Mouse (Mus musculus) cerebellum, adult 2 months (tissue): ENCODE results near the gene Leng9.

Experiments used
- CTCF ChIP-seq: fragments of 200-500 bp; IDR thresholded peaks from 2 replicates; pipeline ENCODE4 v1.5.1; 2011; ENCODE audit warnings: low read depth, mild to moderate bottlenecking, control low read depth, low read length, moderate library complexity, borderline replicate concordance; ENCODE audit not compliant: insufficient read depth
- POLR2A ChIP-seq: fragments of 200-500 bp; IDR thresholded peaks from 2 replicates; pipeline ENCODE4 v1.6.1; 2011; ENCODE audit warnings: low read length, control low read depth, borderline replicate concordance; ENCODE audit not compliant: insufficient read depth

DNA sequence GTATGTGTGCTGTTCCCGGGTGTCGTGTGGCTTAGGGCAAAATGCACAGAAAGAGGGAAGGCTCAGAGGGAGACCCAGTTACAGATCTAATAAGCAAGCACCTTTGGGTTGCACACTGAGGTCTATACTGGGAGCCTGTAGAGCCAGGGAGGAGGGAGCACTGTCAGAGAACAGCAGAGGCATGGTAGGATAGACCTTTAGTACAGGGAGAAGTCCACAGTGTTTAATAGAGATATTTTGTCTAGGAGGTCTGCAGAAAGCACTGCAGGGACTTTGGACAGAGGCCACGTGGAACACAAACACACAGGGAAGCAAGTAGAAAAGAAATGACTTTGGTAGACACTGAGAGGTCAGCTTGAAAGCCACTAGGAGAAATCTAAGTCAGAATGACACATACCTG lies 15.1 kb upstream of the Leng9 start:
- TF ChIP-seq CTCF (no peak), POLR2A (no peak)
